Comparison of ENCODE assay signal across 16 mouse cellular contexts in the genomic region with DNA sequence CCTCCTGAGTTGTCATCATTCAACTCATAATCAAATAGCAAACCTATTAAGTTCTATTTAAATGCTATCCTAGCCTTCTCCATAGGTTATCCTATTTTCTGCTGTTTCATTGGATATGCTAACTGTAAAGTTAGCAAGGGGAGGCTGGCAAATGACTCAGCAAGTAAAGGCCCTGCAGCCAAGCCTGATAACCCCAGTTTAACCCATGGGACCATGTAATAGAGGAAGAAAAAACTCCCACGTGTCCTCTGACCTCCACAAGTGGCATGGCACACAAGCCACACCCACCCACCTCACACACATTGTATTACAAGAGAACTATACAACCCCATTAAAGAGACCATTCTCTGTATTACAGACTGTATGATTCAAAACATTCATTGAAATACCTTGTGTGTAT. TPM values are rescaled to one million over a fixed set of nuclear protein-coding genes. Genes with fewer than 3 reads are reported as not detected.
DNase-seq lines count a peak whose midpoint lies in the region; ATAC-seq and TF ChIP-seq lines count a peak whose summit lies in the region.
"Had no signal": no experiment of that assay in that cellular context is flagged by ENCODE, and none has a peak within 500 bp of the region (broad histone marks: within the 10 kb centered on the region; RNA-seq: fewer than 3 reads in every experiment).

No protein-coding gene starts in this region.

- H3K9me3 ChIP-seq in heart, embryonic 12.5 days (replicated peaks), result no peaks in the 10 kb centered on the region
- H3K9me3 ChIP-seq in midbrain, embryonic 15.5 days, result no peaks in the 10 kb centered on the region
- H3K9me3 ChIP-seq: embryonic facial prominence, embryonic 13.5 days had no signal

- H3K4me3 ChIP-seq in heart, embryonic 12.5 days, result no peak overlapping the region
- H3K4me3 ChIP-seq in liver, adult 2 months (ENCODE audit: insufficient read depth, low read depth, low read length), result no peak overlapping the region
- H3K4me3 ChIP-seq in midbrain, embryonic 15.5 days, result no peak overlapping the region
- H3K4me3 ChIP-seq: embryonic facial prominence, embryonic 13.5 days; myocyte had no signal

- peaks cover 50% of the 10 kb centered on the region for H3K79me2 ChIP-seq in liver, adult 2 months (ENCODE audit: control insufficient read depth, insufficient read depth, low read length)

- no peak for TF ChIP-seq CTCF in liver, adult 2 months (IDR thresholded peaks at IDR 0.05; ENCODE audit: low read depth, low read length)

- peaks cover 26% of the 10 kb centered on the region for H3K4me1 ChIP-seq in heart, embryonic 12.5 days (replicated peaks)
- peaks cover 21% of the 10 kb centered on the region for H3K4me1 ChIP-seq in liver, adult 2 months (ENCODE audit: control insufficient read depth, insufficient read depth, low read length)
- H3K4me1 ChIP-seq in midbrain, embryonic 15.5 days, result peaks cover 14% of the 10 kb centered on the region

- WGBS in heart, embryonic 12.5 days, result 33% methylated on average over 1 of the region's 1 CpGs
- WGBS in liver, adult 2 months, result 0% methylated on average over 1 of the region's 1 CpGs
- 56% methylated on average over 1 of the region's 1 CpGs for WGBS in midbrain, embryonic 15.5 days

- no peak overlapping the region for H3K9ac ChIP-seq in heart, embryonic 12.5 days
- no peak overlapping the region for H3K9ac ChIP-seq in liver, adult 2 months (ENCODE audit: low read depth, low read length)
- H3K9ac ChIP-seq in midbrain, embryonic 15.5 days, result no peak overlapping the region
- H3K9ac ChIP-seq: embryonic facial prominence, embryonic 13.5 days had no signal

- peak; percentile 87 for ATAC-seq in heart, embryonic 12.5 days (ENCODE audit: insufficient number of reproducible peaks, low FRiP score)
- ATAC-seq in midbrain, embryonic 15.5 days (replicated peaks), result no peak
- ATAC-seq: forebrain, embryonic 14.5 days had no signal

- H3K36me3 ChIP-seq in heart, embryonic 12.5 days, result 0 out of 2 replicates have a peak, but pooled peaks cover 2% of the 10 kb centered on the region
- H3K36me3 ChIP-seq in liver, adult 2 months (ENCODE audit: control insufficient read depth, insufficient read depth, low read length), result no peaks in the 10 kb centered on the region
- H3K36me3 ChIP-seq in splenic B cell, adult 2 months (ENCODE audit: control insufficient read depth, insufficient read depth, low read length, poor library complexity, severe bottlenecking), result no peaks in the 10 kb centered on the region
- H3K36me3 ChIP-seq in midbrain, embryonic 15.5 days (replicated peaks), result no peaks in the 10 kb centered on the region

- H3K27me3 ChIP-seq in heart, embryonic 12.5 days (replicated peaks), result no peaks in the 10 kb centered on the region
- no peaks in the 10 kb centered on the region for H3K27me3 ChIP-seq in liver, adult 2 months (ENCODE audit: control insufficient read depth, insufficient read depth, low read length)
- H3K27me3 ChIP-seq in splenic B cell, adult 2 months (ENCODE audit: control insufficient read depth, insufficient read depth, low read length, poor library complexity, severe bottlenecking), result no peaks in the 10 kb centered on the region
- no peaks in the 10 kb centered on the region for H3K27me3 ChIP-seq in midbrain, embryonic 15.5 days (replicated peaks)
- H3K27me3 ChIP-seq: embryonic facial prominence, embryonic 13.5 days had no signal

- TF ChIP-seq POLR2A in liver, adult 2 months (IDR thresholded peaks at IDR 0.05; ENCODE audit: extremely low read depth, insufficient read depth, low read length), result no peak

- no peak overlapping the region for H3K4me2 ChIP-seq in heart, embryonic 12.5 days
- no peak overlapping the region for H3K4me2 ChIP-seq in midbrain, embryonic 15.5 days
- H3K4me2 ChIP-seq: embryonic facial prominence, embryonic 13.5 days had no signal

- no peak for DNase-seq in heart, adult 9 months (ENCODE audit: low spot score in 2 of 2)
- DNase-seq in c-Kit-negative CD71-positive TER-119-positive erythroid progenitor cells, embryonic 14.5 days (ENCODE audit: low read depth, low spot score), result peak; percentile 63
- peak; percentile 54 for DNase-seq in liver, adult 2 months (ENCODE audit: extremely low read depth, low read depth, low spot score)
- DNase-seq in splenic B cell, adult 2 months (ENCODE audit: low read depth, low spot score), result peak; percentile 42
- no peak for DNase-seq in retina, embryonic 14.5 days (ENCODE audit: low spot score)
- DNase-seq in embryo, embryonic 10.5 days (ENCODE audit: low spot score), result no peak
- DNase-seq: adrenal gland, postnatal 25 days; cerebellum, adult 8-10 months; kidney, adult 9 months; left cerebral cortex, postnatal 4 days; spleen, adult 18-20 months had no signal

- no peak overlapping the region for H3K27ac ChIP-seq in heart, embryonic 12.5 days (ENCODE audit: poor library complexity, severe bottlenecking)
- H3K27ac ChIP-seq in liver, adult 2 months (replicated peaks; ENCODE audit: insufficient read depth, low read depth, low read length), result no peak overlapping the region
- H3K27ac ChIP-seq in midbrain, embryonic 15.5 days, result no peak overlapping the region
- H3K27ac ChIP-seq: embryonic facial prominence, embryonic 13.5 days had no signal

RNA-seq across cellular contexts. Expression of gene Crebbp, which starts 13.8 kb away (rescaled TPM):
- polyA plus RNA-seq in heart, embryonic 12.5 days (2016; fragmentation: Nextera tagmentation; extraction: Ambion mirVana), result 23.2 and 30.1 TPM in 2 replicates
- total RNA-seq in liver, adult 2 months (2014; rRNA removed), result 10.1 and 15.2 TPM in 2 replicates
- polyA plus RNA-seq in liver, adult 2 months (2012; rRNA removed), result 7.0 and 8.4 TPM in 2 replicates
- 40.9 and 41.4 TPM in 2 replicates for polyA plus RNA-seq in midbrain, embryonic 15.5 days (2015; fragmentation: Nextera tagmentation; extraction: Ambion mirVana)

Comparison
In these comparisons a context has a peak if more than half of its experiments do, and no peak if none do; other contexts are left out.
1. DNase-seq: peak in c-Kit-negative CD71-positive TER-119-positive erythroid progenitor cells, embryonic 14.5 days (single experiment), liver, adult 2 months (single experiment) and splenic B cell, adult 2 months (single experiment); none in heart, adult 9 months (0 of 2), retina, embryonic 14.5 days (single experiment) and embryo, embryonic 10.5 days (single experiment).